Mouse (Mus musculus) left cerebral cortex, postnatal 25 days (tissue): ENCODE measurements around the gene Psph. TPM values are rescaled to one million over a fixed set of nuclear protein-coding genes. Genes with fewer than 3 reads are reported as not detected.
A peak's percentile ranks its signal among the peaks of the same experiment; 100 is the strongest.

Source experiments
- DNase-seq, 2 experiments: peaks; one replicate each; pipeline ENCODE4 v3.0.0; 2022; ENCODE audit warnings: low spot score in 2 of 2, mixed read lengths in 1 of 2
- intact Hi-C: fragments of 180-260 bp; cut with DNase I; formaldehyde crosslinking; loops from one replicate; pipeline ENCODE4 v1.15.1; 2025
- total RNA-seq, 2 experiments: library from RNA; stranded (reverse); gene quantifications; 2 replicates each; pipeline ENCODE4 v1.2.3; 2021

Psph gene
- total RNA-seq, 2 experiments from 2014 or later: 21.8 to 23.5 TPM

- intact Hi-C loops: no loop called here
- no peak for DNase-seq
These were observed 44.3 kb downstream of the Psph start for GRCm38 (mm10) chr5:129742903-129743488.

DNA sequence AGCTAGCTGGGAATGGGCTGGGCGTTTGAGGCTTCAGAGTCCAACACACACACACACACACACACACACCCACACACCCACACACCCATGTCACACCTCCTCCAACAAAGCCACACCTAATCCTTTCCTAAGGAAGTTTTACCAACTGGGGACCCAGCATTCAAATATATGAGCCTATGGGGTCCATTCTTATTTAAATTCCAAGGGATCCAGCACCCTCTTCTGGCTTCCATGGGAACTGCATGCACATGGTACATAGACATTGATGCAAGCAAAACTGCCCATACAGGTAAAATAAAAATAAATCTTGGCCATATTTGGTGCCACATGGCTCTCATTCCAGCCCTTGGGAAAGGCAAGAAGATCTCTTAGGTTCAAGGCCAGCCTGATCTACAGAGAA is 46.3 kb downstream of the Psph start:
- DNase-seq: peak in 1 of 2 experiments; percentile 28
- intact Hi-C loops: loop anchor here (2.0 kb wide), 1 partner anchor 128 kb away; no protein-coding TSS in a partner anchor

DNA sequence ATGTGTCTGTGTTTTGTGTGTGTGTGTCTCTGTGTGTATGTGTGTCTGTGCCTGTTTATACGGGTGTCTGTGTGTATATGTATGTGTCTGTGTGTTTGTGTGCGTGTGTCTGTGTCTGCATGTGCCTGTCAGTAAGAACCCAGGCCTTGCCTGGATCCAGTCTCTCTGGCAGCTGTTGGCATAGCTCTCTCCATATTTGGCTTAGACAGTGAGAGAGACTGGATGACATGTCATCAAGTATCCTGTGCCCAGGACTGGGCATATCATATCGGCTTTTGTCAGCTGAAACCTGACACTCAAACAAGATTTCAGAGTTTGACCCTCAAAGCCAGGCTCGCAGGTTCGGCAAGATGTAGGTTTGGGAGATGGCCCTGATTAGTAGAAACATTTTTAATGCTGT is 56.2 kb downstream of the Psph start:
- intact Hi-C loops: no loop called here
- DNase-seq: no peak

DNA sequence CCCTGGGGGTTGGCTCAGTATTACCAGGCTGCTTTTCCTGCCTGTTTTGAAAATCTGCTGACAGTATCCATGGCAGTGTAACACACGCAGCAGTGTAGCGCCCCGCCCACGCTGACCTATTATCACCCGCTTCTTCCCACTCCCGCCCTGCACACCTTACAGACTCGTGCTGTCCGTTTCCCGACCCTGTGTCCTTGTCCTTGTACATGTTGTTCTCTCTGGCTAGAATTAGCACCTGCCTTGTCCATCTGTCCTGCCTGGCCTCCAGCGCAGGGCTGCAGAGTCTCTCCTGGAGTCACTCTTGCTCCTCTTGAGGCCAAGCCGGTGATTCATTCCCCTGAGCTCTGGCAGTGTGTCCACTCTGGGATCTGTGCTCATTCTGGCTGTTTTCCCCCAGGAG is 56.9 kb downstream of the Psph start:
- no peak for DNase-seq
- intact Hi-C loops: no loop called here

DNA sequence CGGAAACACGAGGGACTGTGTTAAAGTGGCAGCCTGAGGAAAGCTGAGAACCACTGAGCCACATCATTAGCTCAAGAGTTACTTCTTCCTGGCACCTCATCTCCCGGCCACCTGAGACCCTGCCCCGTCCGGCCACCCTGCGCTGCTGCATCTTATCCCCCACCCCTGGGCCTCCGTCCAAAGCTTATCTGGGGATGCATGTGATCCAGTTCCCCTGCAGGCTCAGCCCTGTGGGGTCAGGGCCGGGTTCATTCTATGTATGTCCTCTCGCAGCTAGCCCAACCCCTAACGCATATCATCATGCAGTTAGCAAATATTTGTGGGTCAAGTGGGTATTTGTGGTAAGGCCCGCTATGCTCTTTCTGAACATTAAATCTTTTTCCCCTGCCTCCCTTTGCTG is 58.0 kb downstream of the Psph start:
- intact Hi-C loops: no loop called here
- no peak for DNase-seq

GRCm38 (mm10) chr5:129726784-129727183 is 60.5 kb downstream of the Psph start:
- DNase-seq: no peak
- intact Hi-C loops: no loop called here

DNA sequence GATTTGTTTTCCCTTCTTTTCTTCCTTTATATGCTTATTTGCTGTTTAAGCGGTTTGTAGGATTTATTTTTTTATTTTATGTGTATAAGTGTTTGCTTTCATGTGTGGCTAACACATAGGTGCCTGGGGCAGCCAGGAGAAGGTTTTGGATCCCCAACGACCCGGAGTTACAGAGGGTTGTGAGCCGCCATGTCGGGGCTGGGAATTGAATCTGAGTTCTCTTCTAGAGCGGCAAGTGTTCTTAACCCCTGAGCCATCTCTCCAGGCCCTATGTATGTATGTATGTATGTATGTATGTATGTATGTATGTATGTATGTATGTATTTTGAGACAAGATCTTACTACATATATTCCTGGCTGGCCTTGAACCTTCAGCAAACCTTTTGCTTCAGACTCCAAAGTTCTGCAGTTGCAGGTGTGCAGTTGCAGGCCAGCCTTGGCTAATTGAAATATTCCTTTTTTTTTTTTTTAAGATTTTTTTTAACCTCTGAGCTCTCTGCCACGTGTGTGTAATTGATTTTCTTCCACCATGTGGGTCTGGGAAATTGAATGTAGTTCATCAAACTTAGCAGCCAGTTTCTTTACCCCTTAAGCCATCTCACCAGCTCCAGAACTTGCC is 61.4 kb downstream of the Psph start:
- intact Hi-C loops: loop anchor here (1.0 to 2.0 kb wide), 2 partner anchors 11 to 115 kb away; partner anchors contain the start of gene Mrps17
- no peak for DNase-seq

DNA sequence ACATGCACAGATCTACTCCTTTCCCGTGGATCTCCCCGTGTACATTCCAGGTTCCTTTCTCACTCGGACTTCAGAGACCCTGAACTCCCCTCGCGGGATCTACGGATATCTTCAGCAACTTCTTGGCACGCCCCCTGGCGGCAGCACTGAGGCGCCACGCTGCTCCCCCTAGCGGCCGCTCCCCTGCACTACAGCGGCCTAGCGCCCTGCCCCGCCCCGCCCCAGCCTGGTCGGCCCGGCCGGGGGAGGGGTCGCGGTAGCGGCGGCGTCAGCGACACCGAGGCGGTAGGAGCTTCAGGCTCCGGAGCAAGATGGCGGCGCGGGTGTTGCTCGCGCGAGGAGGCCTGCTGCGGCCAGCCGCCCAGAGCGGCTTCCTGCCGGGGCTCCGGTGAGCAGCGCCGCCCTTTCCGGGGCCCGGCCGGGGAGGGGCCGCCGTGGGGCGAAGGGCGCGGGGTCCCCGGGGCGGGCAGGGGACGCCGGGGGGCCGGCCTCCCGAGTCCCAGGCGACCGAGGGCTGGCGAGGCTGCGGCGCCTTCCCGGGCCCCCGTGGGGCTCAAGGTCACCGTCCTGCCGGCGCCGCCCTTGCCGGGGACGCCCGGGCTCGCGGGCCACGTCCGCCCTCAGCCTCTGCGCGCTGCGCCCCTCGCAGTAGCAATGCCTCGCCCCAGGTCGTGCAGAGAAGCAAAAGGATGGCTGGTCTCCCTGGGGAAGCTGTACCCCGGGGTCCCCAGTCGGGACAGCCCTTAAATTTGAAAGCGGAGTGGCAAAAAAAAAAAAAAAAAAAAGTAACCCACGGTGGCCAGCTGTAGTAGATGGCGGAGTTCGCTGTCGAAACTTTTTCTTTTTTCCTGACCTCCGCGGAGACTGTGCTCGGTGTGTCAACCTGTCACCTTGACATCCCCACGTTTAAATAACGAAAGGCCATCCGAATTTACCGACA is 62.1 kb downstream of the Psph start, which contains the start of gene Nipsnap2:
Gene Nipsnap2, plus strand, starts transcription at position 230 of the 940 bp plus-strand sequence.
- peak; percentile 90 to 92 for DNase-seq
- intact Hi-C loops: loop anchor here (1.0 to 2.0 kb wide), 2 partner anchors 10 to 114 kb away; partner anchors contain the start of gene Mrps17

DNA sequence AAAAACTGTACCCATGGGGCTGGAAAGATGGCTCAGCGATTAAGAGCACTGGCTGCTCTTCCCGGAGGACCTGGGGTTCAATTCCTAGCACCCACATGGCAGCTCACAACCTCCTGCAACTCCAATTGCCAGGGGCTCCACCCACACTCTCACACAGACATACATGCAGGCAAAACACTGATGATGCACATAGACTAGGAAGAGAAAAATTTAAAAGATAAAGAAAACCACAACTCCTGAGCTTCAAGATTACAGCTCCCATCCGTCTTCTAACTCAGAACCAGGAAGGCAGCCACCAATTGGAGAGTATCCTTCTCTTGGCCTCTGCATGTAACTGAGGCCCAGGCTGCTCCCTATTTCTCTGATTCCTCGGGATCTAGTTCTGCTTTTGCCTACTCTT is 63.0 kb downstream of the Psph start:
- no peak for DNase-seq
- intact Hi-C loops: loop anchor here (2.0 kb wide), 1 partner anchor 113 kb away; no protein-coding TSS in a partner anchor

- DNase-seq: no peak
- intact Hi-C loops: no loop called here
These were observed 67.1 kb downstream of the Psph start for GRCm38 (mm10) chr5:129720176-129720575.

DNA sequence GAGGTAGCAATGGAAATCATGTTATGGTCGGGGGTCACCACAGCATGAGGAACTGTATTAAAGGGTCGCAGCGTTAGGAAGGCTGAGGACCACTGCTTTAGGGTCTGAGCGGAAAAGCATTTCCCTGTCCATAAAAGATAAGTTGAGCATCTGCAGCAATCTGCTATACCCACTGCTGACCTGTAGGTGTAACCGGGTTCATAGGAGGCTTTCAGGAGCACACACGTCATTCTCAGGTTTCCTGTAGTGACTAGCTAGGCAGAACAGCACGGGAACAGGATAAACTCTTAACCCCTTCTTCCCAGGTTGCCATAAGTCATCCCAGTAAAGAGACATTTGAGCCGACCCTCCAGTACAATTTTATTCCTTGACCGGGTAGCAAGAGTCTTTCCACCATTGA is 70.2 kb downstream of the Psph start:
- intact Hi-C loops: loop anchor here (5.0 to 10.0 kb wide), 2 partner anchors 45 to 538 kb away; partner anchors contain the start of genes Sbds, Tyw1 and Zfp11
- DNase-seq: no peak

Other genes with a start within 250 kb of the Psph start
- gene Mmp17, start 203.3 kb downstream of the Psph start, total RNA-seq: 100 to 1,000 TPM; 100 to 101 TPM
- 1 to 10 TPM; 6.5 to 7.6 TPM for gene Zfp11, start 117.3 kb downstream of the Psph start, total RNA-seq
- gene Sept14, start 78.9 kb downstream of the Psph start, total RNA-seq: not detected
- gene Mrps17, start 72.0 kb downstream of the Psph start, total RNA-seq: 10 to 100 TPM; 80.0 to 87.2 TPM
- gene Nipsnap2, start 62.4 kb downstream of the Psph start, total RNA-seq: 10 to 100 TPM; 76.9 to 79.4 TPM
- 10 to 100 TPM; 16.8 to 20.2 TPM for gene Sumf2, start 59.5 kb upstream of the Psph start, total RNA-seq
- 100 to 1,000 TPM; 441 to 443 TPM for gene Chchd2, start 100.0 kb upstream of the Psph start, total RNA-seq
- 1 to 10 TPM; 4.6 to 5.8 TPM for gene Zbed5, start 108.3 kb upstream of the Psph start, total RNA-seq
- 10 to 100 TPM; 15.0 to 17.0 TPM for gene Phkg1, start 111.1 kb upstream of the Psph start, total RNA-seq
- gene Nupr1l, start 121.1 kb upstream of the Psph start, total RNA-seq: 1 to 10 TPM; 1.3 to 3.2 TPM
- gene Vkorc1l1, start 154.5 kb upstream of the Psph start, total RNA-seq: 10 to 100 TPM; 44.6 to 46.3 TPM
- gene Gusb, start 215.6 kb upstream of the Psph start, total RNA-seq: 10 to 100 TPM; 11.4 to 11.5 TPM
- 10 to 100 TPM; 18.8 to 19.0 TPM for gene Asl, start 241.8 kb upstream of the Psph start, total RNA-seq
- gene Crcp, start 241.8 kb upstream of the Psph start, total RNA-seq: 10 to 100 TPM; 29.7 to 30.7 TPM